Mouse (Mus musculus): ENCODE results near the gene Tnfrsf25.

Tnfrsf25 gene

GRCm38 (mm10) chr4:152096927-152097326 is 18.8 kb upstream of the Tnfrsf25 start:
- Histone ChIP-seq H3K36me3 (ENCODE audit: insufficient read depth, low read length) (peaks cover 30% of the 10 kb centered on the region), H3K27me3 (ENCODE audit: insufficient read depth, low read length) (no peaks in the 10 kb centered on the region), H3K4me1 (replicated peaks; ENCODE audit: low read depth, low read length) (peaks cover 96% of the 10 kb centered on the region), H3K4me3 (replicated peaks; ENCODE audit: low read length) (peak overlapping the region; percentile 83), H3K9me3 (ENCODE audit: low read length) (no peaks in the 10 kb centered on the region)
- no peak for TF ChIP-seq POU5F1 (IDR thresholded peaks at IDR 0.05; ENCODE audit: borderline replicate concordance, low read length)
- TF ChIP-seq CTCF (conservative IDR thresholded peaks at IDR 0.05; ENCODE audit: low read length), result no peak
- no peak for TF ChIP-seq NANOG (IDR thresholded peaks at IDR 0.05; ENCODE audit: borderline replicate concordance, low read length)

- peaks cover 31% of the 10 kb centered on the region for H3K36me3 ChIP-seq (ENCODE audit: insufficient read depth, low read length)
- H3K4me1 ChIP-seq (replicated peaks; ENCODE audit: low read depth, low read length), result peaks cover 96% of the 10 kb centered on the region
- H3K4me3 ChIP-seq (replicated peaks; ENCODE audit: low read length), result peak overlapping the region; percentile 83
- no peaks in the 10 kb centered on the region for H3K27me3 ChIP-seq (ENCODE audit: insufficient read depth, low read length)
- H3K9me3 ChIP-seq (ENCODE audit: low read length), result no peaks in the 10 kb centered on the region
- no peak for TF ChIP-seq POU5F1 (IDR thresholded peaks at IDR 0.05; ENCODE audit: borderline replicate concordance, low read length)
- no peak for TF ChIP-seq CTCF (conservative IDR thresholded peaks at IDR 0.05; ENCODE audit: low read length)
- no peak for TF ChIP-seq NANOG (IDR thresholded peaks at IDR 0.05; ENCODE audit: borderline replicate concordance, low read length)
Observed at GRCm38 (mm10) chr4:152097911-152098799, 17.6 kb upstream of the Tnfrsf25 start.

GRCm38 (mm10) chr4:152100541-152100940 is 15.2 kb upstream of the Tnfrsf25 start:
- Histone ChIP-seq H3K27me3 (ENCODE audit: insufficient read depth, low read length) (no peaks in the 10 kb centered on the region), H3K9me3 (ENCODE audit: low read length) (no peaks in the 10 kb centered on the region), H3K4me3 (replicated peaks; ENCODE audit: low read length) (peak overlapping the region; percentile 45; the same call in 1 of the 2 replicates), H3K36me3 (ENCODE audit: insufficient read depth, low read length) (peaks cover 51% of the 10 kb centered on the region), H3K4me1 (replicated peaks; ENCODE audit: low read depth, low read length) (peaks cover 95% of the 10 kb centered on the region)
- no peak for TF ChIP-seq CTCF (conservative IDR thresholded peaks at IDR 0.05; ENCODE audit: low read length)
- TF ChIP-seq NANOG (IDR thresholded peaks at IDR 0.05; ENCODE audit: borderline replicate concordance, low read length), result no peak
- TF ChIP-seq POU5F1 (IDR thresholded peaks at IDR 0.05; ENCODE audit: borderline replicate concordance, low read length), result no peak

GRCm38 (mm10) chr4:152101081-152101653 is 14.6 kb upstream of the Tnfrsf25 start:
- TF ChIP-seq NANOG (IDR thresholded peaks at IDR 0.05; ENCODE audit: borderline replicate concordance, low read length) (no peak), POU5F1 (IDR thresholded peaks at IDR 0.05; ENCODE audit: borderline replicate concordance, low read length) (no peak), CTCF (conservative IDR thresholded peaks at IDR 0.05; ENCODE audit: low read length) (no peak)
- Histone ChIP-seq H3K27me3 (ENCODE audit: insufficient read depth, low read length) (no peaks in the 10 kb centered on the region), H3K36me3 (ENCODE audit: insufficient read depth, low read length) (peaks cover 57% of the 10 kb centered on the region), H3K9me3 (ENCODE audit: low read length) (no peaks in the 10 kb centered on the region), H3K4me1 (replicated peaks; ENCODE audit: low read depth, low read length) (peaks cover 95% of the 10 kb centered on the region), H3K4me3 (replicated peaks; ENCODE audit: low read length) (peak overlapping the region; percentile 45)

- TF ChIP-seq NANOG (IDR thresholded peaks at IDR 0.05; ENCODE audit: borderline replicate concordance, low read length) (no peak), POU5F1 (IDR thresholded peaks at IDR 0.05; ENCODE audit: borderline replicate concordance, low read length) (no peak), CTCF (conservative IDR thresholded peaks at IDR 0.05; ENCODE audit: low read length) (no peak)
- Histone ChIP-seq H3K4me3 (replicated peaks; ENCODE audit: low read length) (peak overlapping the region; percentile 45), H3K9me3 (ENCODE audit: low read length) (no peaks in the 10 kb centered on the region), H3K27me3 (ENCODE audit: insufficient read depth, low read length) (no peaks in the 10 kb centered on the region), H3K4me1 (replicated peaks; ENCODE audit: low read depth, low read length) (peaks cover 94% of the 10 kb centered on the region), H3K36me3 (ENCODE audit: insufficient read depth, low read length) (peaks cover 65% of the 10 kb centered on the region)
Observed at GRCm38 (mm10) chr4:152101921-152102320, 13.8 kb upstream of the Tnfrsf25 start.

- TF ChIP-seq POU5F1 (IDR thresholded peaks at IDR 0.05; ENCODE audit: borderline replicate concordance, low read length), result no peak
- peak; percentile 88 for TF ChIP-seq CTCF (conservative IDR thresholded peaks at IDR 0.05; ENCODE audit: low read length)
- H3K36me3 ChIP-seq (ENCODE audit: insufficient read depth, low read length), result peaks cover 69% of the 10 kb centered on the region
- H3K4me1 ChIP-seq (replicated peaks; ENCODE audit: low read depth, low read length), result peaks cover 91% of the 10 kb centered on the region
- no peaks in the 10 kb centered on the region for H3K9me3 ChIP-seq (ENCODE audit: low read length)
- H3K27me3 ChIP-seq (ENCODE audit: insufficient read depth, low read length), result no peaks in the 10 kb centered on the region
- H3K4me3 ChIP-seq (replicated peaks; ENCODE audit: low read length), result peak overlapping the region; percentile 45; the same call in 1 of the 2 replicates
Observed at GRCm38 (mm10) chr4:152103025-152103424, 12.7 kb upstream of the Tnfrsf25 start.

GRCm38 (mm10) chr4:152106746-152107145 is 9.0 kb upstream of the Tnfrsf25 start:
- Histone ChIP-seq H3K4me3 (replicated peaks; ENCODE audit: low read length) (peak overlapping the region; percentile 35), H3K27me3 (ENCODE audit: insufficient read depth, low read length) (no peaks in the 10 kb centered on the region), H3K4me1 (replicated peaks; ENCODE audit: low read depth, low read length) (peaks cover 69% of the 10 kb centered on the region), H3K9me3 (ENCODE audit: low read length) (no peaks in the 10 kb centered on the region), H3K36me3 (ENCODE audit: insufficient read depth, low read length) (peaks cover 91% of the 10 kb centered on the region)
- TF ChIP-seq CTCF (conservative IDR thresholded peaks at IDR 0.05; ENCODE audit: low read length) (0 out of 2 replicates have a peak, but pooled peaks have one; percentile 18), POU5F1 (IDR thresholded peaks at IDR 0.05; ENCODE audit: borderline replicate concordance, low read length) (no peak), NANOG (IDR thresholded peaks at IDR 0.05; ENCODE audit: borderline replicate concordance, low read length) (no peak)

- Histone ChIP-seq H3K4me3 (replicated peaks; ENCODE audit: low read length) (peak overlapping the region; percentile 71), H3K36me3 (ENCODE audit: insufficient read depth, low read length) (peaks cover 90% of the 10 kb centered on the region), H3K4me1 (replicated peaks; ENCODE audit: low read depth, low read length) (peaks cover 61% of the 10 kb centered on the region), H3K9me3 (ENCODE audit: low read length) (no peaks in the 10 kb centered on the region), H3K27me3 (ENCODE audit: insufficient read depth, low read length) (no peaks in the 10 kb centered on the region)
- TF ChIP-seq CTCF (conservative IDR thresholded peaks at IDR 0.05; ENCODE audit: low read length) (no peak), NANOG (IDR thresholded peaks at IDR 0.05; ENCODE audit: borderline replicate concordance, low read length) (no peak), POU5F1 (IDR thresholded peaks at IDR 0.05; ENCODE audit: borderline replicate concordance, low read length) (no peak)
Observed at GRCm38 (mm10) chr4:152107493-152107892, 8.2 kb upstream of the Tnfrsf25 start.
